Mouse (Mus musculus): ENCODE results near the gene Rreb1. TPM values are rescaled to one million over a fixed set of nuclear protein-coding genes. Genes with fewer than 3 reads are reported as not detected.
A peak's percentile ranks its signal among the peaks of the same experiment; 100 is the strongest.

Rreb1 gene
- polyA plus RNA-seq, 1 experiment from 2014 or later: 8.8 TPM

DNA sequence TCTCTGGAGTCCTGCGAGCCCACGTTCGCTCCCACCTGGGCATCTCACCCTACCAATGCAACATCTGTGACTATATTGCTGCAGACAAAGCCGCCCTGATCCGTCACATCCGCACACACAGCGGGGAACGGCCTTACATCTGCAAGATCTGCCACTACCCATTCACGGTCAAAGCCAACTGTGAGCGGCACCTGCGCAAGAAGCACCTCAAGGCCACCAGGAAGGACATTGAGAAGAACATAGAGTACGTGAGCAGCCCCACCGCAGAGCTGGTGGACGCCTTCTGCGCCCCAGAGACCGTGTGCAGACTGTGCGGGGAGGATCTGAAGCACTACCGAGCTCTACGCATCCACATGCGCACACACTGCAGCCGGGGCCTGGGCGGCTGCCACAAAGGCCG is 152.4 kb downstream of the Rreb1 start:
- ATAC-seq: 0 out of 2 replicates have a peak, but pooled peaks have one; percentile 30
- H3K36me3 ChIP-seq: peaks cover 96% of the 10 kb centered on the region

DNA sequence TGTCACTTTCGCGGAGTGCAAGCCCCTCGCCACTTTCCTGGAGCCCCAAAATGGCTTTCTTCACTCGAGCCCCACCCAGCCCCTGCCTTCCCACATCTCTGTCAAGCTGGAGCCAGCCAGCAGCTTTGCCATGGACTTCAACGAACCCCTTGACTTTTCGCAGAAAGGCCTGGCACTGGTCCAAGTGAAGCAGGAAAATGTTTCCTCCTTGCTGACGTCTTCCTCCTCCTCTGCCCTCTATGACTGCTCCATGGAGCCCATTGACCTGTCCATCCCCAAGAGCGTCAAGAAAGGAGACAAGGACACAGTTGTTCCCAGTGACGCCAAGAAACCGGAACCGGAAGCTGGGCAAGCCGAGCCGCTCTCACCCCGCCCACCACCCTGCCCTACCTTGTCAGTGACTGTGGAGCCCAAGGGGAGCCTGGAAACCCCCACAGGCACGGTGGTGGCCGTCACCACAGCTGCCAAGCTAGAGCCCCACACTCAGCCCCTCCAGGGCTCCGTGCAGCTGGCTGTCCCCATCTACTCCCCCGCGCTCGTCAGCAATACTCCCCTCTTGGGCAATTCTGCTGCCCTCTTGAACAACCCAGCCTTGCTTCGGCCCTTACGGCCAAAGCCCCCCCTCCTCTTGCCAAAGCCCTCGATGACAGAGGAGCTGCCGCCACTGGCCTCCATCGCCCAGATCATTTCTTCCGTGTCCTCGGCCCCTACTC is 153.2 kb downstream of the Rreb1 start:
- WGBS (ENCODE audit: insufficient replicate concordance): 79% methylated on average over 27 of the region's 27 CpGs
- Histone ChIP-seq H3K9ac (no peak overlapping the region), H3K27ac (no peak overlapping the region), H3K36me3 (peaks cover 97% of the 10 kb centered on the region), H3K27me3 (replicated peaks) (no peaks in the 10 kb centered on the region), H3K4me1 (0 out of 2 replicates have a peak, but pooled peaks cover 4% of the 10 kb centered on the region), H3K9me3 (replicated peaks) (no peaks in the 10 kb centered on the region), H3K4me2 (no peak overlapping the region), H3K4me3 (no peak overlapping the region)
- no peak for ATAC-seq

More for the DNA sequence above, 152.4 kb downstream of the Rreb1 start:
- H3K4me2 ChIP-seq: no peak overlapping the region
- H3K9ac ChIP-seq: no peak overlapping the region
- no peak overlapping the region for H3K27ac ChIP-seq
- 0 out of 2 replicates have a peak, but pooled peaks cover 4% of the 10 kb centered on the region for H3K4me1 ChIP-seq
- no peaks in the 10 kb centered on the region for H3K9me3 ChIP-seq (replicated peaks)
- H3K27me3 ChIP-seq (replicated peaks): no peaks in the 10 kb centered on the region
- WGBS (ENCODE audit: insufficient replicate concordance): 92% methylated on average over 23 of the region's 23 CpGs
- no peak overlapping the region for H3K4me3 ChIP-seq

GRCm38 (mm10) chr13:37934075-37934474 is 155.9 kb downstream of the Rreb1 start:
- no peak overlapping the region for H3K4me3 ChIP-seq
- no peak overlapping the region for H3K4me2 ChIP-seq
- WGBS (ENCODE audit: insufficient replicate concordance): 81% methylated on average over 4 of the region's 4 CpGs
- H3K9ac ChIP-seq: no peak overlapping the region
- ATAC-seq: no peak
- no peaks in the 10 kb centered on the region for H3K27me3 ChIP-seq (replicated peaks)
- peaks cover 91% of the 10 kb centered on the region for H3K36me3 ChIP-seq
- no peak overlapping the region for H3K27ac ChIP-seq
- no peaks in the 10 kb centered on the region for H3K9me3 ChIP-seq (replicated peaks)
- 0 out of 2 replicates have a peak, but pooled peaks cover 4% of the 10 kb centered on the region for H3K4me1 ChIP-seq

DNA sequence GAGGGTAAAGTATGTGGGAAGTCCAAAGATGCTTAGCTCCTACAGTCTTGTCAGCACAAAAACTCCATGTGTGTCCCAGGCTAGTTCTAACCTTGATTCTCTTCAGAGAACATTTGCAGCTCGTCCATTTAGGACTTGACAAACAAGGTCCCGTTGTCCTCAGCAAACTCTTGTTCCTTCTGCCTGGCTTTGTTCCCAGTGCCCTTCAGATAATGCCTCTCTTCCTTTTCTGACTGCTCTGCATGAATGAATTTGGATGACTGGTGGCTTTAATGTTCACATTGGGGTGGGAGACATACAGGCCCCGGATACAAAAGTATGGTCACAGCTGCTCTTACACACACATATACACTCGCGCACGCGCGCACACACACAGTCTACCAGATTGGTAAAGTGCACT is 156.7 kb downstream of the Rreb1 start:
- H3K27me3 ChIP-seq (replicated peaks): no peaks in the 10 kb centered on the region
- 88% methylated on average over 8 of the region's 8 CpGs for WGBS (ENCODE audit: insufficient replicate concordance)
- H3K9me3 ChIP-seq (replicated peaks): no peaks in the 10 kb centered on the region
- no peak overlapping the region for H3K4me3 ChIP-seq
- no peak for ATAC-seq
- H3K36me3 ChIP-seq: peaks cover 85% of the 10 kb centered on the region
- H3K4me1 ChIP-seq: peaks cover 4% of the 10 kb centered on the region; the same call in 1 of the 2 replicates
- H3K27ac ChIP-seq: no peak overlapping the region
- H3K4me2 ChIP-seq: no peak overlapping the region
- H3K9ac ChIP-seq: no peak overlapping the region

DNA sequence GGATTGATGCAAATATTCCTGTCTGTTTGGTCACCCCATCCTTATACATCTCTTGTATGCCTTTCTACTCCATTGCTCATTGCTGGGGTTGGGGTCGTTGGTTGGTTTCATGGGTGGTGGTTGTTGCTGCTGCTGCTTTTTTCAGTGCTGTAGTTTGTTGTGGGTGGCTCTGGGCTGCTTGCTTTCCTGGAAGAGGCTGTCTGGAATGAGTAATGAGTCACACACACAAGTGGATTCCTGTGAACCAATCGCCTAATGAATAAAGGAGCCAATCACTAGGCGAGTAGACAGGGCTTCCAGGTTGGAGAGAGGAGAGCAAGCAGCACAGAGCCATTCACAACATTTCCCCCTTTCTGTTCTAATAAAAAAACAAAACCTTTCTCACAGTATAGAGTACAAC is 158.2 kb downstream of the Rreb1 start:
- no peak overlapping the region for H3K4me2 ChIP-seq
- peaks cover 10% of the 10 kb centered on the region; the same call in 1 of the 2 replicates for H3K4me1 ChIP-seq
- no peak overlapping the region for H3K9ac ChIP-seq
- no peaks in the 10 kb centered on the region for H3K27me3 ChIP-seq (replicated peaks)
- peaks cover 78% of the 10 kb centered on the region for H3K36me3 ChIP-seq
- ATAC-seq: no peak
- no peak overlapping the region for H3K27ac ChIP-seq
- H3K4me3 ChIP-seq: no peak overlapping the region
- 87% methylated on average over 3 of the region's 3 CpGs for WGBS (ENCODE audit: insufficient replicate concordance)
- no peaks in the 10 kb centered on the region for H3K9me3 ChIP-seq (replicated peaks)

DNA sequence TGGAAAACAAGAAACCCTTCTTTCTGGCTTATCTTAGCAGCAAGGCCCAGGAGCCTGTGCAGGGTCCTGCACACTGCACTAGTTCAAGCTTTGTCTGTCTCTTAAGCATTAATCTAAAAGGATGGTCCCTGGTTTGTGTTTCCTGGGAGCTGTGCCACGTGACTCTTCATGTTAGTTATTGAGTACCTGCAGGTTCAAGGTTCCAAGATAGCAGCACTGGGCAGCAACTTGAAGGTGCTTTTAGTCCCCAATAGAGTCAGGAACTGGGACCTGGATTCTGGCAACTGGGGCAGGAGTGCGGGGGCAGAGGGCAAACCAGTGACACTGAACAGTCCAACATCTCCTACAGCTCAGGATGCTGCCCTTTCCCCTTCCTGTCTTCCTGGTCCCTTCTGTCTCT is 162.0 kb downstream of the Rreb1 start:
- no peak for ATAC-seq
- H3K36me3 ChIP-seq: peaks cover 62% of the 10 kb centered on the region
- 69% methylated on average over 2 of the region's 2 CpGs for WGBS (ENCODE audit: insufficient replicate concordance)
- H3K9me3 ChIP-seq (replicated peaks): no peaks in the 10 kb centered on the region
- no peak overlapping the region for H3K4me3 ChIP-seq
- H3K27me3 ChIP-seq (replicated peaks): no peaks in the 10 kb centered on the region
- H3K9ac ChIP-seq: no peak overlapping the region
- peaks cover 26% of the 10 kb centered on the region for H3K4me1 ChIP-seq
- H3K4me2 ChIP-seq: no peak overlapping the region
- peak overlapping the region; percentile 27 for H3K27ac ChIP-seq

DNA sequence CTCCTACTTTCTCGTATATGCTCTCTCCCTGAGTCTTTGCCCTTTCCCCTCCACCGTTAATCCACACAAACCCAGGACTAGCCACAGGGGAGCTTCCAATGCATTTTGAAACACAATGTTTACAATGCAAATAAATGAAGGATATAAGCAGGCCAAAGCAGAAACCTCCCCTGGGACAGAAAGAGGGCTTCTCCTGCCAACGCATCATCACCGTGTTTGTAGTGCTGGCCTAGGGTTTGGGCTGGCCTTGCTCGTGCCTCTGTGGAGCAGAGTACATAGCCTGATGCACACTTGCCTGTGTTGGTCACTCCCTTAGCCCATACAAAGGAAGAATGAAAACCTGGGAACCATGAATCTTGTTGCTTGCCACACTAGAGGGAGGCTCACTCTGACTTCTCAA is 162.4 kb downstream of the Rreb1 start:
- Histone ChIP-seq H3K27ac (peak overlapping the region; percentile 27), H3K36me3 (peaks cover 62% of the 10 kb centered on the region)
- peak; percentile 56; the same call in 1 of the 2 replicates for ATAC-seq

DNA sequence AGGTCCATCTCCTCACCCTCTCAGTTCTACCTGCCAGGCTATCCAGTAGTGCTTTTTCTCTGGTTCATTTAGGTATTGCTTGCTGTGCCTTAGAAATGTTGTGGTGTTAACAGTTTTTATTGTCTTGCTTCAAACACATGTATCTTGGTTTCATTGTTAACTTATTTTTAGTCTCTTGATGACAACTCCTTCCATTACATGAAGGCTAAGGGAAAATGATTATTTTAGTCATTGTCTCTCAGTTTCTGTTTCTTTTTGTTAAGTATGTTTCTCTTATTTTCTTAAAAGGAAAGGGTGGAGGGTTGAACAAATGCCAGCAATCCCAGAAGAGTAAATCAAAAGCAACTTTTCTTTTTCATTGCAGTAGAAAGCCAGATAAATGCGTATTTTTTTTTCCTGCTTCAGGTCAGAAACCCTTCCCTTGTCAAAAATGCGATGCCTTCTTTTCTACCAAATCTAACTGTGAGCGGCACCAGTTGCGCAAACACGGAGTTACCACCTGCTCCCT is 163.0 kb downstream of the Rreb1 start:
- Histone ChIP-seq H3K4me1 (peaks cover 27% of the 10 kb centered on the region), H3K4me2 (no peak overlapping the region)

More for the DNA sequence above, 162.4 kb downstream of the Rreb1 start:
- Histone ChIP-seq H3K9me3 (replicated peaks) (no peaks in the 10 kb centered on the region), H3K27me3 (replicated peaks) (no peaks in the 10 kb centered on the region), H3K4me1 (peaks cover 26% of the 10 kb centered on the region), H3K9ac (no peak overlapping the region), H3K4me3 (no peak overlapping the region), H3K4me2 (no peak overlapping the region)
- WGBS (ENCODE audit: insufficient replicate concordance): 77% methylated on average over 5 of the region's 5 CpGs

DNA sequence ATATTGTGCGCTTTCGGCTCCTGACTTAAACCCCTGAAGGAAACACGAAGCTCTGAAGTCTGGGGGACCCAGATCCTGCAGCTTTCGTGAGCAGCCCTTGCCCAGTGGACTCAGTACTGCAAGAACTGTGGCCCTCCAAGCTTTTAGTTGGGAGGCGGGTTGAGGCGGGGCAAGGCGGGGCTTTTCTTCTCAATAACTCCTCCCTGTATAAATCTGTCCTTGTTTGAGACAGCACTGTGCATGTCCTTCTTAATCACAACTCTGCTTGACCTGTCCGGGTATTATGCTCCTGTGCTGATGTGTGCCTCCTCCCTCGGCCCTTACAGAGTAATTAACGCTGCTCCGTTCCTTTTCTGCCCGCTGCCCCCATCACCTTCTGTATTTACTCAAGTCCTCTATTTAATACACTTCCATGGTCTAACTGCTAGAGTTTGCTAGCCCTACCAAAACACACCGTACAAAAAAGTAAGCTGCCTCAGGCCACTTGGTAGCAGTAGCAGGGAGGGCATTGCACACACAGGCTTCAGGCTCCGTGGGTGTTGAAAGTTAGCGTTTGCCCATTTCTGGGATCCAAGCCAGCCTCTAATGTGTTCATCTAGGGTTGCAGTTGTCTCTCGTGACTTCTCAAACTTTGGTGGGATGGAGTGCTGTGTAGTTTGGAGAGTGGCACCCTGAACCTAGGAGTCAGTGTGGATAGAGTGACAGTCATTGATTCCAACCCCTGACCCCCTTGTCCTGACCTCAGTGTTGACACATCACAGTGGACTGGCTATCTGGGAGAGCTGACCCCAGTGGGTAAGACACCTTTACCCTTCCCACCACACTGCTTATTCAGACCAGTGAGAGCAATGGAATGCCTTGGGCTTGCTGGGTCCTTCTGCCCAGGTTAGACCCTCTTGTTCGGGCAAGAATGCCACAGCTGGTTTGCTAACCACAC is 164.0 kb downstream of the Rreb1 start:
- peaks cover 62% of the 10 kb centered on the region for H3K36me3 ChIP-seq
- H3K27me3 ChIP-seq (replicated peaks): no peaks in the 10 kb centered on the region
- peak overlapping the region; percentile 46 for H3K27ac ChIP-seq
- H3K4me1 ChIP-seq: peaks cover 37% of the 10 kb centered on the region
- peak; percentile 48 for ATAC-seq
- H3K9ac ChIP-seq: no peak overlapping the region
- H3K4me3 ChIP-seq: no peak overlapping the region
- no peaks in the 10 kb centered on the region for H3K9me3 ChIP-seq (replicated peaks)
- no peak overlapping the region for H3K4me2 ChIP-seq
- WGBS (ENCODE audit: insufficient replicate concordance): 75% methylated on average over 17 of the region's 17 CpGs

More for the DNA sequence above, 163.0 kb downstream of the Rreb1 start:
- Histone ChIP-seq H3K9ac (no peak overlapping the region), H3K27me3 (replicated peaks) (no peaks in the 10 kb centered on the region), H3K36me3 (peaks cover 62% of the 10 kb centered on the region), H3K9me3 (replicated peaks) (no peaks in the 10 kb centered on the region), H3K4me3 (no peak overlapping the region), H3K27ac (peak overlapping the region; percentile 36)
- WGBS (ENCODE audit: insufficient replicate concordance): 81% methylated on average over 5 of the region's 5 CpGs
- ATAC-seq: no peak

GRCm38 (mm10) chr13:37942887-37943331 is 164.7 kb downstream of the Rreb1 start:
- H3K36me3 ChIP-seq: peaks cover 65% of the 10 kb centered on the region
- no peak overlapping the region for H3K9ac ChIP-seq
- H3K4me3 ChIP-seq: no peak overlapping the region
- 80% methylated on average over 4 of the region's 4 CpGs for WGBS (ENCODE audit: insufficient replicate concordance)
- no peaks in the 10 kb centered on the region for H3K9me3 ChIP-seq (replicated peaks)
- no peaks in the 10 kb centered on the region for H3K27me3 ChIP-seq (replicated peaks)
- H3K4me1 ChIP-seq: peaks cover 38% of the 10 kb centered on the region
- peak overlapping the region; percentile 46 for H3K27ac ChIP-seq
- H3K4me2 ChIP-seq: no peak overlapping the region
- no peak for ATAC-seq

DNA sequence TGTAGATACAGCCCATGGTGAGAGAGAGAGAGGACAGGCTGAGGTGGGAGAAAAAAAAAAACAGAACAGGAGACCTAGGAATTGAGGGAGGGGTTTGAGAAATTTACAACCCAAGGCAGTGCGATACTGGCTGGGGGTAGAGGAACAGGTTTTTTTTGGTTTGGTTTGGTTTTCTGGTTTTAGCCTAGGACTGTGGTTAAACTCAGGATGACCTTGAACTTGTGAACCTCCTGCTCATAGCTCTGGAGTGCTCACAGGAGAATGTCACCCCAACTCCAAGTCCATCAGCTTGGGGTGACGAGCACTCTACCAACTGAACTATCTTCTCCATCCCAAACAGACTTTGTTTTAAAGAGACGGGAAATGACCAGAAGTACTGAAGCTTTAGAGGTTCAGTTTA is 165.3 kb downstream of the Rreb1 start:
- Histone ChIP-seq H3K36me3 (peaks cover 65% of the 10 kb centered on the region), H3K27me3 (replicated peaks) (no peaks in the 10 kb centered on the region)
- no peak for ATAC-seq

GRCm38 (mm10) chr13:37944306-37944705 is 166.1 kb downstream of the Rreb1 start:
- ATAC-seq: no peak
- H3K9ac ChIP-seq: no peak overlapping the region
- WGBS (ENCODE audit: insufficient replicate concordance): 70% methylated on average over 1 of the region's 1 CpGs
- no peak overlapping the region for H3K4me3 ChIP-seq
- H3K4me2 ChIP-seq: no peak overlapping the region
- peaks cover 38% of the 10 kb centered on the region for H3K4me1 ChIP-seq
- H3K27me3 ChIP-seq (replicated peaks): no peaks in the 10 kb centered on the region
- H3K36me3 ChIP-seq: peaks cover 71% of the 10 kb centered on the region
- no peaks in the 10 kb centered on the region for H3K9me3 ChIP-seq (replicated peaks)
- H3K27ac ChIP-seq: no peak overlapping the region

More for the DNA sequence above, 165.3 kb downstream of the Rreb1 start:
- Histone ChIP-seq H3K4me2 (no peak overlapping the region), H3K27ac (no peak overlapping the region), H3K9ac (no peak overlapping the region), H3K4me1 (peaks cover 38% of the 10 kb centered on the region), H3K4me3 (no peak overlapping the region), H3K9me3 (replicated peaks) (no peaks in the 10 kb centered on the region)
- 82% methylated on average over 3 of the region's 3 CpGs for WGBS (ENCODE audit: insufficient replicate concordance)

Measured in liver, embryonic 12.5 days (tissue).